Mouse (Mus musculus): ENCODE results near the gene Srp72. TPM values are rescaled to one million over a fixed set of nuclear protein-coding genes. Genes with fewer than 3 reads are reported as not detected.
"Not testable (repeated sequence)": the region's sequence is repeated elsewhere in the genome, so short reads cannot be mapped to it uniquely, and the experiment has no call there.

The Srp72 gene
- total RNA-seq, 2 experiments from 2014 or later, result 121 to 134 TPM

GRCm38 (mm10) chr5:76962545-76962944, 11.9 kb upstream of the Srp72 start:
- intact Hi-C loops (cut with DNase I), result no loop called here
- no peak for DNase-seq

- intact Hi-C loops (cut with DNase I), result no loop called here
- no peak for DNase-seq
These were observed 9.8 kb upstream of the Srp72 start for GRCm38 (mm10) chr5:76964651-76965050.

- intact Hi-C loops (cut with DNase I), result no loop called here
- no peak for DNase-seq
These were observed 5.2 kb upstream of the Srp72 start for GRCm38 (mm10) chr5:76969250-76969649.

- DNase-seq; intact Hi-C loops (cut with DNase I): not testable (repeated sequence)
These were observed 3.4 kb upstream of the Srp72 start for GRCm38 (mm10) chr5:76971115-76971514.

GRCm38 (mm10) chr5:76973488-76973887, 995 bp upstream of the Srp72 start:
- intact Hi-C loops (cut with DNase I), result no loop called here
- DNase-seq, result no peak

GRCm38 (mm10) chr5:76974207-76974553, 303 bp upstream of the Srp72 start:
- DNase-seq, result no peak
- intact Hi-C loops (cut with DNase I), result no loop called here

- DNase-seq, result no peak
- intact Hi-C loops (cut with DNase I), result no loop called here
These were observed 1.3 kb downstream of the Srp72 start for GRCm38 (mm10) chr5:76975736-76976135.

- DNase-seq, result no peak
- intact Hi-C loops (cut with DNase I), result no loop called here
These were observed 9.5 kb downstream of the Srp72 start for GRCm38 (mm10) chr5:76984015-76984414.

- intact Hi-C loops (cut with DNase I), result loop anchor here (10.0 kb wide), 1 partner anchor 344 kb away; no protein-coding TSS in a partner anchor
- no peak for DNase-seq
These were observed 16.3 kb downstream of the Srp72 start for GRCm38 (mm10) chr5:76990789-76991188.

GRCm38 (mm10) chr5:76993174-76993814, 18.8 kb downstream of the Srp72 start:
- intact Hi-C loops (cut with DNase I), result loop anchor here (10.0 kb wide), 1 partner anchor 342 kb away; no protein-coding TSS in a partner anchor
- no peak for DNase-seq

- intact Hi-C loops (cut with DNase I), result loop anchor here (5.0 to 10.0 kb wide), 2 partner anchors 219 to 336 kb away; no protein-coding TSS in a partner anchor
- DNase-seq, result no peak
These were observed 23.9 kb downstream of the Srp72 start for GRCm38 (mm10) chr5:76998416-76998815.

- DNase-seq, result no peak
- intact Hi-C loops (cut with DNase I), result no loop called here
These were observed 26.7 kb downstream of the Srp72 start for GRCm38 (mm10) chr5:77001192-77001591.

- intact Hi-C loops (cut with DNase I), result no loop called here
- no peak for DNase-seq
These were observed 29.8 kb downstream of the Srp72 start, which contains the start of gene Arl9 for GRCm38 (mm10) chr5:77004051-77004821. TSS of gene Arl9 (plus strand) at chr5:77004055.

- no peak for DNase-seq
- intact Hi-C loops (cut with DNase I), result no loop called here
These were observed 35.9 kb downstream of the Srp72 start for GRCm38 (mm10) chr5:77010352-77010751.

- DNase-seq, result no peak
- intact Hi-C loops (cut with DNase I), result no loop called here
These were observed 36.6 kb downstream of the Srp72 start for GRCm38 (mm10) chr5:77011082-77011481.

GRCm38 (mm10) chr5:77013171-77013570, 38.7 kb downstream of the Srp72 start:
- intact Hi-C loops (cut with DNase I), result no loop called here
- no peak for DNase-seq

GRCm38 (mm10) chr5:77015544-77016482, 41.3 kb downstream of the Srp72 start, which contains the start of gene Thegl:
TSS of gene Thegl (plus strand) at chr5:77016023.
- DNase-seq, result peak; percentile 71
- intact Hi-C loops (cut with DNase I), result no loop called here

- DNase-seq, result no peak
- intact Hi-C loops (cut with DNase I), result no loop called here
These were observed 53.6 kb downstream of the Srp72 start for GRCm38 (mm10) chr5:77028034-77028433.

- DNase-seq, result no peak
- intact Hi-C loops (cut with DNase I), result no loop called here
These were observed 55.3 kb downstream of the Srp72 start for GRCm38 (mm10) chr5:77029735-77030134.

- DNase-seq; intact Hi-C loops (cut with DNase I): not testable (repeated sequence)
These were observed 60.6 kb downstream of the Srp72 start for GRCm38 (mm10) chr5:77035101-77035500.

- intact Hi-C loops (cut with DNase I), result no loop called here
These were observed 64.0 kb downstream of the Srp72 start for GRCm38 (mm10) chr5:77038451-77038850.

More at GRCm38 (mm10) chr5:77038451-77038850, 64.0 kb downstream of the Srp72 start:
- DNase-seq, result no peak

Data from left cerebral cortex, postnatal 4 days (tissue).